Mouse (Mus musculus): Measurements from ENCODE around the gene Zcchc4. TPM values are rescaled to one million over a fixed set of nuclear protein-coding genes. Genes with fewer than 3 reads are reported as not detected.
A peak's percentile ranks its signal among the peaks of the same experiment; 100 is the strongest.
"Not testable (repeated sequence)": the region's sequence is repeated elsewhere in the genome, so short reads cannot be mapped to it uniquely, and the experiment has no call there.

Zcchc4 gene
- polyA plus RNA-seq, 1 experiment from 2014 or later: 15.9 TPM

DNA sequence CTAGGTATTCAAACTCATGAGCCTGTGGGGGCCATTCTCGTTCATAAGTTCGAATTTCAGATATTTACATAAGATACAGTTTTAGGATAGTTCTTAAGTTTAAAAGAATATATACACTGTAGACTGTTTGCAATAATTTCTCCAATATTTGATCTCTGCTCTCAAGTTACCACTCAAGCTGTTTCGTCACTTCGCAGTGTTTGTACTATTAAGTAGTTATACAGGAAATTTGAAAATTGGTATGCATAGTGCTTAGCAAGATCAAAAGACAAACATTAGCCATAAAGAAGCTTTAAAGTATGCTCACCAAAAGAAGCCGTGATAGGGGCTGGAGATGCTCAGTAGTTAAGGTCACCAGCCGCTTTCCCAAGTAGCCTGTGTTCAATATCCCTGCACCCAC, 19.2 kb upstream of the Zcchc4 start:
- ATAC-seq (ENCODE audit: low FRiP score): no peak
- H3K4me1 ChIP-seq (replicated peaks): no peaks in the 10 kb centered on the region
- H3K9me3 ChIP-seq: no peaks in the 10 kb centered on the region
- H3K27me3 ChIP-seq: no peaks in the 10 kb centered on the region
- no peak overlapping the region for H3K4me2 ChIP-seq
- no peak overlapping the region for H3K9ac ChIP-seq
- 95% methylated on average over 6 of the region's 6 CpGs for WGBS
- H3K27ac ChIP-seq: no peak overlapping the region
- H3K4me3 ChIP-seq: no peak overlapping the region
- peaks cover 5% of the 10 kb centered on the region; the same call in 1 of the 2 replicates for H3K36me3 ChIP-seq

DNA sequence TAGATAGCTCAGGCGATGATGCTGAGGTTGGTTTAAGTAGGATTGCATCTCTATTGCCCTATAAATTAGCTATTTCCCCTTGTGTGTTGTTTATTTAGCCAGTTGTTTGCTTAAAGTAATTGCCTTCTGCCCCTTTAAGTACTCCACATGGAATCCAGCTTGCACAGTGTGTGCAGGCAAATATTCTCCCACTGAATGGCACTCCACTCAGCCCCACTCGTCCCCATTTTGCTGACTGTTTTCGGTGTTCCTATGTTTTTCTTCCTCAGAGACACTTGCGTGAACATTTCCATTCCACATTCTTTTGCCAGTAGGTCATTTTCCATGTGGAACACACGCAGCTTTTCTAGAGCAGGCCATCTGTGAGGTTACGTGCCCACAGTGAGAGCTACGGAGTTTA, 12.6 kb upstream of the Zcchc4 start:
- H3K9me3 ChIP-seq: no peaks in the 10 kb centered on the region
- H3K27me3 ChIP-seq: no peaks in the 10 kb centered on the region
- H3K4me3 ChIP-seq: no peak overlapping the region
- H3K27ac ChIP-seq: no peak overlapping the region
- no peak overlapping the region for H3K4me2 ChIP-seq
- no peaks in the 10 kb centered on the region for H3K4me1 ChIP-seq (replicated peaks)
- WGBS: 83% methylated on average over 7 of the region's 7 CpGs
- no peak for ATAC-seq (ENCODE audit: low FRiP score)
- peaks cover 7% of the 10 kb centered on the region for H3K36me3 ChIP-seq
- H3K9ac ChIP-seq: no peak overlapping the region

DNA sequence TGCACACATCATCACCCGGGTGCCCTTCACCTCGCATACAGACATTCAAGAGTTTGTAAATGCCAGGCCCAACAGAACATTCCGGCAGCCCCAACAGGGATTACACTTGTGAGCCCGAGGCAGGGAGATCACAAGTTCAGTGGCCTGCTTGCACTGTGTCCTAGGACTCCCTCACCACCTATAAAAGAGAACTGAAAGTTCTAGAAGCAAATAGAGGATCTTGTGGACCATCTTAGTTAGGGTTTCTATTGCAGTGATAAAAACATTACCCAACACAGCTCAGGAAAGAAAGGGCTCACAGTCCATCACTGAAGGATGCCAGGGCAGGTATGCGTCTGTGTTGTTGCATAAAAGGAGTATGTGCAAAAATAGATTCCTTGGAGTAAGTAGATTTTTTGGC, 942 bp upstream of the Zcchc4 start:
- ATAC-seq (ENCODE audit: low FRiP score): no peak
- Histone ChIP-seq H3K27me3 (no peaks in the 10 kb centered on the region), H3K4me2 (no peak overlapping the region), H3K36me3 (peaks cover 6% of the 10 kb centered on the region; the same call in 1 of the 2 replicates), H3K9me3 (no peaks in the 10 kb centered on the region), H3K9ac (no peak overlapping the region), H3K4me3 (no peak overlapping the region), H3K4me1 (replicated peaks) (no peaks in the 10 kb centered on the region), H3K27ac (no peak overlapping the region)
- WGBS: 90% methylated on average over 5 of the region's 5 CpGs

DNA sequence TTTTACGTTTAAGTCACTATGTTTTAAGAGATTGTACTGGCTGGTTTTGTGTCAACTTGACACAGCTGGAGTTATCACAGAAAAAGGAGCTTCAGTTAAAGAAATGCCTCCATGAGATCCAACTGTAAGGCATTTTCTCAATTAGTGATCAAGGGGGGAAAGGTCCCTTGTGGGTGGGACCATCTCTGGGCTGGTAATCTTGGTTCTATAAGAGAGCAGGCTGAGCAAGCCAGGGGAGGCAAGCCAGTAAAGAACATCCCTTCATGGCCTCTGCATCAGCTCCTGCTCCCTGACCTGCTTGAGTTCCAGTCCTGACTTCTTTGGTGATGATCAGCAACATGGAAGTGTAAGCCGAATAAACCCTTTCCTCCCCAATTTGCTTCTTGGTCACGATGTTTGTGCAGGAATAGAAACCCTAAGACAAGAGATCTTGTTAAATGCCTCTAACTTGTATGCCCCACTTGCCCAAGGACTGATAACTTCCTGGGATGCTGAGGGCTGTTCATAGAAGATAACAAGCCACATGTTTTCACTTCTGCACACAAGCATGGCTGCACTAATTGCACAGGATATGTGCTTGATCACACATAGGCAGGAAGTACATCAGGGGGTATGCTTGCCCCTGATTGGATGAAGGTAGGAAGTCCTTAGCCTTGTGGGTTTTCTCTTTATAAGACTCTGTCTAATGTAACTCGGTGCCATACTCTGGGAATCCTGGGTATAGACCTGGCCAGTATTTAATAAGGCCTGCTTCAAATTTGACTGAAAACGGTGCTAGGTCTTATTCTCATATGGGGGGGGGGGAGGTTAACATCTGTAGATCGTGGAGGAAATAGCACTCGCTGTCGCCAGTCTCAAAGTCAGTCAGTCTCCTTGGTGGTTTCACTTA, 1.5 kb downstream of the Zcchc4 start:
- 94% methylated on average over 8 of the region's 8 CpGs for WGBS
- H3K4me3 ChIP-seq; H3K36me3 ChIP-seq; H3K4me2 ChIP-seq; H3K27ac ChIP-seq; H3K4me1 ChIP-seq (replicated peaks); ATAC-seq (ENCODE audit: low FRiP score); H3K27me3 ChIP-seq; H3K9ac ChIP-seq; H3K9me3 ChIP-seq: not testable (repeated sequence)

DNA sequence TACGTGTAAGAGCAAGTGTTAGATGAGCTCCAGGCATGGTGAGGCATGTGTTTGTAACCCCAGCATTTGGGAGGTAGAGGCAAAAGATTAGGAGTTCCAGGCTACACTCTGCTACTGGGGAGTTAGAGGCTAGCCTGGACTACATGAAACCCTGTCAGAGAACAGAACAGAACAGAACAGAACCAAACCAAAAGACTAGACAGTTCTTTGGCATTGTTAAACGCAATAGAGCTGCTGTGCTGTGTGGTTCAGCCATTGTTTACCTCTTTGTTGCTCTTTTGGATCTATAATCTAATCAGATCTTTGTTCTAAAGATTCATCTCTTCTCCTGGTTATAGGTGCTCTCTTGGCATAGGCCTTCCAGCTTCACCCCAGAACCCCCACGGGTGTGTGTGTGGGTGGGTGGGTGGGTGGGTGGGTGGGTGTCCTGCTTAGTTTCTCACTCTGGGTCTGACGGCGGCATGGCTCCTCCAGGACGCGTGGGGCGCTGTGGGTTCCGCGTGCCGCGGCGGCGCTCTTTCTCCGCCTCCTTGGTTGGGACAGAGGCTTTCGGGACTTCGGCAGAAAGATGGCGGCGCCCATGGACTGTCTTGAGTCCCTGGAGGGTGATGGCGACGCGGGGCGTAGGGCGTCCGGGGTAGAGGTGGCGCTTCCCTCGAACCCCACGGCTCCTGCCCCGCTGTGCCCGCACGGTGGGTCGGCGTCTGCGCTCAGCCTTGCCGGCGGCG, 7.5 kb downstream of the Zcchc4 start:
- WGBS: 5% methylated on average over 37 of the region's 37 CpGs
- 0 out of 2 replicates have a peak, but pooled peaks cover 2% of the 10 kb centered on the region for H3K4me1 ChIP-seq (replicated peaks)
- H3K27ac ChIP-seq: peak overlapping the region; percentile 94
- ATAC-seq (ENCODE audit: low FRiP score): peak; percentile 99
- H3K27me3 ChIP-seq: no peaks in the 10 kb centered on the region
- H3K9ac ChIP-seq: peak overlapping the region; percentile 84
- H3K4me2 ChIP-seq: peak overlapping the region; percentile 64
- H3K9me3 ChIP-seq: no peaks in the 10 kb centered on the region
- H3K36me3 ChIP-seq: peaks cover 4% of the 10 kb centered on the region; the same call in 1 of the 2 replicates
- H3K4me3 ChIP-seq: peak overlapping the region; percentile 72

DNA sequence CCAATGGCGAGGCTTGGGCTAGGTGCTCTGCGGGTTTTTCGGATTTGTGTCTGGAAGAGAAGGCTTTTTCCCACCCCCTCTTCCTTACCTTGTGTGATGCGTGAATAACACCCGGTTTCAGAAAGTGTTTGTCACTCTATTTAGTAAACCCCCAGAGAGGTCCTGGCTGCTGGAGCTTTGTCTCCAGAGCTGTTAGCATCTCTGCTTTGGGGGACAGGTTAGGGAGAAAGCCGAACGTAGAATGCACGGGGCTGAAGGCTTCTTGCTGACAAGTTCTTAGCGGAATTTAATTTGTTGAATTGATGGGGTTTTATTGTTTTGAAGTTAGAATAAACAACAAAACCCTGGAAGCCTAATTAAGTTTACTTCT, 8.0 kb downstream of the Zcchc4 start:
- no peaks in the 10 kb centered on the region for H3K27me3 ChIP-seq
- H3K36me3 ChIP-seq: peaks cover 4% of the 10 kb centered on the region; the same call in 1 of the 2 replicates
- peak; percentile 86 for ATAC-seq (ENCODE audit: low FRiP score)
- H3K9ac ChIP-seq: peak overlapping the region; percentile 84
- H3K4me3 ChIP-seq: peak overlapping the region; percentile 72
- under 1% methylated on average over 9 of the region's 9 CpGs for WGBS
- 0 out of 2 replicates have a peak, but pooled peaks cover 2% of the 10 kb centered on the region for H3K4me1 ChIP-seq (replicated peaks)
- peak overlapping the region; percentile 64 for H3K4me2 ChIP-seq
- no peaks in the 10 kb centered on the region for H3K9me3 ChIP-seq
- peak overlapping the region; percentile 94 for H3K27ac ChIP-seq

DNA sequence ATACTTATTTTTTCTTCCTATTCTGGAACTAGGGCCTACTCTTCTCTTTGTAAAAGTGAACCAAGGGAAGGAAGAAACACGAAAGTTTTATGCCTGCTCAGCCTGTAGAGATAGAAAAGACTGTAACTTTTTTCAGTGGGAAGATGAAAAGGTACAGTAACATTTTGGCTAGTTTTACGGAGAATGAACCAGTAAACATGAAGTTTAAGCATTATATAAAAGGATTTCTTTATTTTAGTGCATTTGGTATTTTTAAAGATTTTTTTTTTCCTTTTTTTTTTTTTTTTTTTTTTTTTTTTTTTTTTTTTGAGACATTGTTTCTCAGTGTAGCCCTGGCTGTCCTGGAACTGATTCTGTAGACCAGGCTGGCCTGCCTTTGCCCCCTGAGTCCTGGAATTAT, 8.7 kb downstream of the Zcchc4 start:
- Histone ChIP-seq H3K9me3 (no peaks in the 10 kb centered on the region), H3K27ac (no peak overlapping the region), H3K36me3 (peaks cover 7% of the 10 kb centered on the region), H3K27me3 (no peaks in the 10 kb centered on the region), H3K4me1 (replicated peaks) (0 out of 2 replicates have a peak, but pooled peaks cover 2% of the 10 kb centered on the region), H3K4me3 (peak overlapping the region; percentile 72; the same call in 1 of the 2 replicates), H3K9ac (no peak overlapping the region), H3K4me2 (peak overlapping the region; percentile 64)
- ATAC-seq (ENCODE audit: low FRiP score): no peak
- WGBS: 82% methylated on average over 2 of the region's 2 CpGs

DNA sequence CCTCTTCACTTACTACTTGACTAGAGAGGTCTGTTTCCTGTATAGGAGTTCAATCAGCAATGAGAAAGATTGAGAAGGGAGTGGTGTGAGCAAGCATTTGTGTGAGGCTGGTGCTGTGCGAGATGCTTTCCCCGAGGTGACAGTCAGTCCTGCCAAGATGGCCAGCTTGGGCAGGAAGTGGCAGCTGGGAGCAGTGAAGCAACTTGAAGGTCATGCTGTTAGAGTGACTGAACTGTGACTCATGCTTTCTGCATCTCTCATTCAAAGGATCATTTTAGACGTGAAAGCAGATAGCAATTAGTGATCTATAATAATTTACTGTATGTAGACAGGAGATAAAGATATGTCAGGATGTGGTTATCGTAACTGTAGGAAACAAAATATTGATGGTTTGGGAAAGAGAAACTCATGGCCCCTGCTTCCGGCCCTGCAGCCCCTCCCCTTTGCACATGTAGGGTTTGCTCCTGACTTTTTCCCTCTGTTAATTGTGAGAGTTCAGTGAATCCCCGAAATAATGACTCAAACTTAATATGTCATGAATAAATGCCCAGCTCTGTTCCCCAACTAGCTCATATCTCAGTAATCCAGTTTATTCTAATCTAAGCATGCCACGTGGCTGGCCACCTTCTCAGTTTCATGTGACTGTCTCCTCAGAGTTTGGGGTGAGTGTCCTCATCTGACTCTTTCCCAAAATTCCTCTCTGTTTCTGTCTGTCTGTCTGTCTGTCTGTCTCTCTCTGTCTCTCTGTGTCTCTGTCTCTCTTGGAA, 11.5 kb downstream of the Zcchc4 start:
- Histone ChIP-seq H3K36me3 (peaks cover 8% of the 10 kb centered on the region), H3K27ac (no peak overlapping the region), H3K9ac (no peak overlapping the region), H3K4me3 (no peak overlapping the region), H3K9me3 (no peaks in the 10 kb centered on the region), H3K4me2 (no peak overlapping the region), H3K4me1 (replicated peaks) (0 out of 2 replicates have a peak, but pooled peaks cover 2% of the 10 kb centered on the region), H3K27me3 (no peaks in the 10 kb centered on the region)
- 93% methylated on average over 7 of the region's 7 CpGs for WGBS
- no peak for ATAC-seq (ENCODE audit: low FRiP score)

DNA sequence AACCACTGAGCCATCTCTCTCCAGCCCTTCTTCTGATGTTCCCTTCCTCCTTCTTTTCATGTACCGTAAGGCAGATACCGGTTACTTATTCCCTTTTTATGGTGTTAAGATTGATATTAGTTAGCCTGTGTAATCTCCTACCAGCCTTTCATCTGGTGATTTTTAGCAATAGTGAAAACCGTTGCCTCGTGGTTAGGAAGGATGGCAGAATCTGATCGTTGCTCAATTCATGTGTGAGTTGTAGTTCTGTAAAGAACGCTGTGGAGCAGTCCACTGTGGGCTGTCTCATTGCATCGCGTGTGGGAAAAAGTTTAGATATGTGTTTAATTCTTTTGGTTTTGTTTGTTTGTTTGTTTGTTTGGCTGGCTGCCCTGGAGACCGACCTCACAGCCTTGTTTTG, 18.0 kb downstream of the Zcchc4 start:
- 99% methylated on average over 9 of the region's 9 CpGs for WGBS
- Histone ChIP-seq H3K36me3 (peaks cover 29% of the 10 kb centered on the region), H3K27me3 (no peaks in the 10 kb centered on the region), H3K4me1 (replicated peaks) (no peaks in the 10 kb centered on the region), H3K4me2 (no peak overlapping the region), H3K27ac (no peak overlapping the region), H3K9ac (no peak overlapping the region), H3K9me3 (no peaks in the 10 kb centered on the region), H3K4me3 (no peak overlapping the region)
- no peak for ATAC-seq (ENCODE audit: low FRiP score)

DNA sequence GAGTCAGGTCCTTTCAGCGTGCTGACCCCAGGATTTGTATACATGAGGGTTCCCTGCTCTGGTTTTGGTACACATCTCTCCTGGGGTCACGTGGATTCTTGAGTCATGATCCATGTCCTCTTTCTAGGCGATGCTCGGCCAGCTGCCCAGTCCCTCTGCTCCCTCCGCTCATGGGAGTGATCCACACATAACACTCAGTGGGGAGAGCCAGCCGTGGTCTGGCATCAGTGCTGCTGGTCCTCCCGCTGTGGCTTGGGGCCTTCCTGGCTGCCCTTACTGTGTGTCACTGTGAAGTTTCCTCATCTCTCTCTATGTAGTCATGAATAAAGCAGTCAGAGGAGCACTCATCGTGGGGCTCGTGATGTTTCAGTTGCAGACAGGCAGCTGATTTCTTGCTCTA, 18.9 kb downstream of the Zcchc4 start:
- Histone ChIP-seq H3K27me3 (no peaks in the 10 kb centered on the region), H3K9me3 (no peaks in the 10 kb centered on the region), H3K36me3 (peaks cover 30% of the 10 kb centered on the region), H3K9ac (no peak overlapping the region), H3K4me3 (no peak overlapping the region), H3K4me2 (no peak overlapping the region), H3K27ac (no peak overlapping the region), H3K4me1 (replicated peaks) (no peaks in the 10 kb centered on the region)
- WGBS: 93% methylated on average over 9 of the region's 9 CpGs
- no peak for ATAC-seq (ENCODE audit: low FRiP score)

DNA sequence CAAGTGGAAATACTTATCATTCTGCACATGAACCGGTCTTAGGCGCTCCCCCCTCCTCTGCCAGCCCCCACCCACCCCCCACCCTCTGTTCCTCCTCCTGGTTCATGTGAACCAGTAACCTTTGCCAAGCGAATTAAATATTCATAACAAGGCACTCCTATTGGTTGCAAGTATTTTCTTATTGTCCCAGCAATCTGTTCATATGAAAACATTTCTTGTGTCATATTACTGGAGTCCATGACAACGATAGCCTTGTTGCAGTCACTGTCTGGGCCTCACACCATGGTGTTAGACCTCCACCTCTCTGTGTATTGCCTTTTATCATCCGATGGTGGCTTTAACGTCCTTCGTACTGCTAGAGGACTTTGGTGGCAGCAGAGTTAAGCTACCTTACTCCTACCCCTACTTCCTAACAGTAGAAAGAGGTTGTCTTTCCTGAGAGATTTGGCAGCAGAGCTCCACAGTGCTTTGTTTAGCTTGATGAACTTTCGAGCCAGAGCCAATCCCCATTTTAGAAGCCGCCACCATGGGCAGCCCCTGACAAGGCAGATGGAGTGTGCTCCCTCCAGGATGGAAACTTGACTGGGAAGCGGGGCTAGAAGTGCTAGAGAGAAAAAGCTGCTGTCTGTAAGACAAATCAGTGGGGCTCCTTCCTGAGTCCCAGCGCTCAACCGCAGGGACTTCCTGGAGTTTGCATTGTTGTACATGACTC, 24.2 kb downstream of the Zcchc4 start:
- H3K36me3 ChIP-seq: peaks cover 45% of the 10 kb centered on the region
- 87% methylated on average over 12 of the region's 12 CpGs for WGBS
- no peak overlapping the region for H3K27ac ChIP-seq
- no peak overlapping the region for H3K4me3 ChIP-seq
- H3K27me3 ChIP-seq: no peaks in the 10 kb centered on the region
- ATAC-seq (ENCODE audit: low FRiP score): no peak
- no peaks in the 10 kb centered on the region for H3K4me1 ChIP-seq (replicated peaks)
- no peak overlapping the region for H3K9ac ChIP-seq
- no peak overlapping the region for H3K4me2 ChIP-seq
- no peaks in the 10 kb centered on the region for H3K9me3 ChIP-seq

Measured in hindbrain, embryonic 13.5 days (tissue).